Mouse (Mus musculus) gastrocnemius, adult 2 months (tissue): ENCODE data around the gene Ubiad1. TPM values are rescaled to one million over a fixed set of nuclear protein-coding genes. Genes with fewer than 3 reads are reported as not detected.

Experiments
- DNase-seq: peaks from one replicate; pipeline ENCODE4 v3.0.0; 2022
- H3K27ac ChIP-seq: fragments of 200-600 bp; 2 replicates; pipeline ENCODE4 v1.8.1; 2022; ENCODE audit warnings: mild to moderate bottlenecking
- H3K4me3 ChIP-seq: fragments of 200-600 bp; 2 replicates; pipeline ENCODE4 v1.8.1; 2022; ENCODE audit warnings: mild to moderate bottlenecking, moderate library complexity
- CTCF ChIP-seq: fragments of 200-600 bp; IDR thresholded peaks from 2 replicates; pipeline ENCODE4 v1.8.1; 2022; ENCODE audit warnings: antibody characterized with exemption, mild to moderate bottlenecking, moderate library complexity
- intact Hi-C: fragments of 180-260 bp; cut with DNase I; formaldehyde crosslinking; loops from one replicate; pipeline ENCODE4 v1.15.1; 2025
- total RNA-seq, 2 experiments: library from RNA; stranded (reverse); gene quantifications; 2 replicates each; pipeline ENCODE4 v1.2.3; 2021

Ubiad1 gene
- total RNA-seq, 2 experiments from 2014 or later, result 10.3 to 18.0 TPM

DNA sequence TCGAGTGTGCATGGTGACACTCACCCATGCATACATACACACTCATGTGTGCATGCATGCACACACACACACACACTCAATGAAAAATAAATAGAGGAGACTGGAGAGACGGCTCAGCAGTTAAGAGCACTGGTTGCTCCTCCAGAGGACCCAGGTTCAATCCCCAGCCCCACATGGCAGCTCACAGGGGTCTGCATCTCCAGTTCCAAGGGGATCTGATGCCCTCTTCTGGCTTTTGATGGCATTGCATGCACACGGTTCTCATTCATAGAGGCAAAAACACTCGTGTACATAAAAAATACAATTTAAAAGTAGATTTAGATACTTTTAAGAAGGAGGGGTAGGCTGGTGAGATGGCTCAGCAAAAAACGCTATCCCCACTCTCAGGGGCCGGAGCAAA, 55.5 kb downstream of the Ubiad1 start:
- intact Hi-C loops, result no loop called here
- no peak overlapping the region for H3K27ac ChIP-seq
- H3K4me3 ChIP-seq, result no peak overlapping the region
- no peak for DNase-seq
- TF ChIP-seq CTCF, result peak; percentile 44

DNA sequence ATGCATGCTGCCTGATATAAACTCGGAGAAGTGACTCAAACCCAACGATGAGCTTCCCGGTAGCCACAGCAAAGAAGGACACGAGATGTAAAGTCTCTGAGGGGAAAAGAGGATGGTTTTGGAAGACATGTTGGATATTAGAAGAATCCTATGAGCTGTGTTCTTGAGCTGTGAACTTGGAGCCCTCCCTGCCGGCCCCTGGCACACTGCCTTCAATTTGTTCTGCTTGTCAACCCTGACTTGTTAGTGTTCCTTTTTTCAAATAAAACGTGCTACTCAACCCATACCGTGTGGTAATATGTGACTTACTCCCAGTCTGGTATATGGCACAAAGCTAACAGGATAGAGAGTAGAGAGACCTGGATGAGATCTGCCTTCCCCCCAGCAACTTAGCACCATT, 59.3 kb downstream of the Ubiad1 start:
- Histone ChIP-seq H3K27ac (no peak overlapping the region), H3K4me3 (no peak overlapping the region)
- intact Hi-C loops, result no loop called here
- no peak for TF ChIP-seq CTCF
- DNase-seq, result no peak

Other genes with a start within 250 kb of the Ubiad1 start
- gene Disp3, start 156.8 kb downstream of the Ubiad1 start, total RNA-seq, result not detected
- gene Mtor, start 3.8 kb upstream of the Ubiad1 start, total RNA-seq, result 10 to 100 TPM; 36.3 to 37.1 TPM
- gene Angptl7, start 55.7 kb upstream of the Ubiad1 start, total RNA-seq, result 10 to 100 TPM; 27.8 to 52.8 TPM
- gene Exosc10, start 113.7 kb upstream of the Ubiad1 start, total RNA-seq, result 10 to 100 TPM; 21.0 to 21.6 TPM
- gene Srm, start 146.7 kb upstream of the Ubiad1 start, total RNA-seq, result 10 to 100 TPM; 12.0 to 12.2 TPM
- gene Masp2, start 157.8 kb upstream of the Ubiad1 start, total RNA-seq, result under 1 TPM; 0.56 to 0.69 TPM
- 100 to 1,000 TPM; 132 to 136 TPM for gene Tardbp, start 182.2 kb upstream of the Ubiad1 start, total RNA-seq
- gene Gm572, start 198.5 kb upstream of the Ubiad1 start, total RNA-seq, result 1 to 10 TPM; 6.1 to 6.8 TPM